Mouse (Mus musculus) NIH3T3 (cell line): ENCODE measurements around the gene Foxn3.

Source experiments
- DNase-seq: peaks from one replicate; pipeline ENCODE4 v3.0.0-alpha.2; 2012; ENCODE audit warnings: low read depth

Foxn3 gene

GRCm38 (mm10) chr12:99464291-99464690 lies 99.1 kb downstream of the Foxn3 start:
- no peak for DNase-seq

- DNase-seq, result no peak
These were observed 100.5 kb downstream of the Foxn3 start for GRCm38 (mm10) chr12:99462846-99463245.

GRCm38 (mm10) chr12:99462302-99462701 lies 101.1 kb downstream of the Foxn3 start:
- no peak for DNase-seq

GRCm38 (mm10) chr12:99457521-99458205 lies 105.7 kb downstream of the Foxn3 start:
- DNase-seq, result no peak

- DNase-seq, result no peak
These were observed 107.8 kb downstream of the Foxn3 start for GRCm38 (mm10) chr12:99455580-99455979.

GRCm38 (mm10) chr12:99454394-99454793 lies 109.0 kb downstream of the Foxn3 start:
- DNase-seq, result no peak

- no peak for DNase-seq
These were observed 109.6 kb downstream of the Foxn3 start for GRCm38 (mm10) chr12:99453797-99454196.

- no peak for DNase-seq
These were observed 113.3 kb downstream of the Foxn3 start for GRCm38 (mm10) chr12:99450076-99450475.

- DNase-seq, result no peak
These were observed 115.6 kb downstream of the Foxn3 start for GRCm38 (mm10) chr12:99447791-99448190.

GRCm38 (mm10) chr12:99445018-99445674 lies 118.2 kb downstream of the Foxn3 start:
- no peak for DNase-seq

GRCm38 (mm10) chr12:99442819-99443218 lies 120.6 kb downstream of the Foxn3 start:
- DNase-seq, result no peak

GRCm38 (mm10) chr12:99440953-99441352 lies 122.4 kb downstream of the Foxn3 start:
- no peak for DNase-seq

GRCm38 (mm10) chr12:99440022-99440421 lies 123.4 kb downstream of the Foxn3 start:
- DNase-seq, result no peak

GRCm38 (mm10) chr12:99435189-99435588 lies 128.2 kb downstream of the Foxn3 start:
- no peak for DNase-seq

- DNase-seq, result no peak
These were observed 130.0 kb downstream of the Foxn3 start for GRCm38 (mm10) chr12:99433402-99433801.

- DNase-seq, result no peak
These were observed 131.8 kb downstream of the Foxn3 start for GRCm38 (mm10) chr12:99431541-99431940.

GRCm38 (mm10) chr12:99430992-99431391 lies 132.4 kb downstream of the Foxn3 start:
- no peak for DNase-seq

GRCm38 (mm10) chr12:99429101-99429500 lies 134.3 kb downstream of the Foxn3 start:
- no peak for DNase-seq

GRCm38 (mm10) chr12:99426207-99426916 lies 137.0 kb downstream of the Foxn3 start:
- DNase-seq, result no peak

GRCm38 (mm10) chr12:99419396-99419760 lies 144.0 kb downstream of the Foxn3 start:
- no peak for DNase-seq

GRCm38 (mm10) chr12:99418476-99419395 lies 144.6 kb downstream of the Foxn3 start:
- no peak for DNase-seq

GRCm38 (mm10) chr12:99417885-99418284 lies 145.5 kb downstream of the Foxn3 start:
- no peak for DNase-seq
